Mouse (Mus musculus): ENCODE results near the gene Nudt19. TPM values are rescaled to one million over a fixed set of nuclear protein-coding genes. Genes with fewer than 3 reads are reported as not detected.
A peak's percentile ranks its signal among the peaks of the same experiment; 100 is the strongest.
"Not testable (repeated sequence)": the region's sequence is repeated elsewhere in the genome, so short reads cannot be mapped to it uniquely, and the experiment has no call there.

Nudt19 gene
- total RNA-seq, 1 experiment from 2014 or later, result 49.6 TPM

GRCm38 (mm10) chr7:35582719-35583118 lies 26.6 kb upstream of the Nudt19 start:
- ATAC-seq (replicated peaks in 1 of 2; ENCODE audit: insufficient read depth in 1 of 2, low FRiP score in 2 of 2, low TSS enrichment in 1 of 2, low read depth in 1 of 2, poor library complexity in 2 of 2, severe bottlenecking in 2 of 2), result no peak

GRCm38 (mm10) chr7:35579849-35580248 lies 23.7 kb upstream of the Nudt19 start:
- peak; percentile 69 to 77; a peak in 3 of 4 replicates for ATAC-seq (replicated peaks in 1 of 2; ENCODE audit: insufficient read depth in 1 of 2, low FRiP score in 2 of 2, low TSS enrichment in 1 of 2, low read depth in 1 of 2, poor library complexity in 2 of 2, severe bottlenecking in 2 of 2)

GRCm38 (mm10) chr7:35570883-35571282 lies 14.8 kb upstream of the Nudt19 start:
- ATAC-seq (replicated peaks in 1 of 2; ENCODE audit: insufficient read depth in 1 of 2, low FRiP score in 2 of 2, low TSS enrichment in 1 of 2, low read depth in 1 of 2, poor library complexity in 2 of 2, severe bottlenecking in 2 of 2), result not testable (repeated sequence)

- ATAC-seq (replicated peaks in 1 of 2; ENCODE audit: insufficient read depth in 1 of 2, low FRiP score in 2 of 2, low TSS enrichment in 1 of 2, low read depth in 1 of 2, poor library complexity in 2 of 2, severe bottlenecking in 2 of 2), result not testable (repeated sequence)
Measured at GRCm38 (mm10) chr7:35569724-35570123, 13.6 kb upstream of the Nudt19 start.

GRCm38 (mm10) chr7:35565965-35566364 lies 9.9 kb upstream of the Nudt19 start:
- ATAC-seq (replicated peaks in 1 of 2; ENCODE audit: insufficient read depth in 1 of 2, low FRiP score in 2 of 2, low TSS enrichment in 1 of 2, low read depth in 1 of 2, poor library complexity in 2 of 2, severe bottlenecking in 2 of 2), result not testable (repeated sequence)

GRCm38 (mm10) chr7:35564872-35565271 lies 8.8 kb upstream of the Nudt19 start:
- ATAC-seq (replicated peaks in 1 of 2; ENCODE audit: insufficient read depth in 1 of 2, low FRiP score in 2 of 2, low TSS enrichment in 1 of 2, low read depth in 1 of 2, poor library complexity in 2 of 2, severe bottlenecking in 2 of 2), result not testable (repeated sequence)

- ATAC-seq (replicated peaks in 1 of 2; ENCODE audit: insufficient read depth in 1 of 2, low FRiP score in 2 of 2, low TSS enrichment in 1 of 2, low read depth in 1 of 2, poor library complexity in 2 of 2, severe bottlenecking in 2 of 2), result no peak
Measured at GRCm38 (mm10) chr7:35564067-35564865, 8.2 kb upstream of the Nudt19 start.

GRCm38 (mm10) chr7:35563071-35563470 lies 7.0 kb upstream of the Nudt19 start:
- no peak for ATAC-seq (replicated peaks in 1 of 2; ENCODE audit: insufficient read depth in 1 of 2, low FRiP score in 2 of 2, low TSS enrichment in 1 of 2, low read depth in 1 of 2, poor library complexity in 2 of 2, severe bottlenecking in 2 of 2)

- ATAC-seq (replicated peaks in 1 of 2; ENCODE audit: insufficient read depth in 1 of 2, low FRiP score in 2 of 2, low TSS enrichment in 1 of 2, low read depth in 1 of 2, poor library complexity in 2 of 2, severe bottlenecking in 2 of 2), result no peak
Measured at GRCm38 (mm10) chr7:35559838-35560237, 3.7 kb upstream of the Nudt19 start.

- no peak for ATAC-seq (replicated peaks in 1 of 2; ENCODE audit: insufficient read depth in 1 of 2, low FRiP score in 2 of 2, low TSS enrichment in 1 of 2, low read depth in 1 of 2, poor library complexity in 2 of 2, severe bottlenecking in 2 of 2)
Measured at GRCm38 (mm10) chr7:35558681-35559080, 2.6 kb upstream of the Nudt19 start.

GRCm38 (mm10) chr7:35557577-35557976 lies 1.5 kb upstream of the Nudt19 start:
- peak; percentile 31 to 44; a peak in 3 of 4 replicates for ATAC-seq (replicated peaks in 1 of 2; ENCODE audit: insufficient read depth in 1 of 2, low FRiP score in 2 of 2, low TSS enrichment in 1 of 2, low read depth in 1 of 2, poor library complexity in 2 of 2, severe bottlenecking in 2 of 2)

- no peak for ATAC-seq (replicated peaks in 1 of 2; ENCODE audit: insufficient read depth in 1 of 2, low FRiP score in 2 of 2, low TSS enrichment in 1 of 2, low read depth in 1 of 2, poor library complexity in 2 of 2, severe bottlenecking in 2 of 2)
Measured at GRCm38 (mm10) chr7:35556905-35557304, 801 bp upstream of the Nudt19 start.

- peak; percentile 52 to 69 for ATAC-seq (replicated peaks in 1 of 2; ENCODE audit: insufficient read depth in 1 of 2, low FRiP score in 2 of 2, low TSS enrichment in 1 of 2, low read depth in 1 of 2, poor library complexity in 2 of 2, severe bottlenecking in 2 of 2)
Measured at GRCm38 (mm10) chr7:35555224-35556204, 590 bp downstream of the Nudt19 start.

GRCm38 (mm10) chr7:35554605-35555175 lies 1.4 kb downstream of the Nudt19 start:
- ATAC-seq (replicated peaks in 1 of 2; ENCODE audit: insufficient read depth in 1 of 2, low FRiP score in 2 of 2, low TSS enrichment in 1 of 2, low read depth in 1 of 2, poor library complexity in 2 of 2, severe bottlenecking in 2 of 2), result peak; percentile 5 to 13; a peak in 1 of 4 replicates

GRCm38 (mm10) chr7:35553751-35554604 lies 2.1 kb downstream of the Nudt19 start:
- ATAC-seq (replicated peaks in 1 of 2; ENCODE audit: insufficient read depth in 1 of 2, low FRiP score in 2 of 2, low TSS enrichment in 1 of 2, low read depth in 1 of 2, poor library complexity in 2 of 2, severe bottlenecking in 2 of 2), result no peak

GRCm38 (mm10) chr7:35545881-35546280 lies 10.2 kb downstream of the Nudt19 start:
- peak; percentile 77 to 89 for ATAC-seq (replicated peaks in 1 of 2; ENCODE audit: insufficient read depth in 1 of 2, low FRiP score in 2 of 2, low TSS enrichment in 1 of 2, low read depth in 1 of 2, poor library complexity in 2 of 2, severe bottlenecking in 2 of 2)

- ATAC-seq (replicated peaks in 1 of 2; ENCODE audit: insufficient read depth in 1 of 2, low FRiP score in 2 of 2, low TSS enrichment in 1 of 2, low read depth in 1 of 2, poor library complexity in 2 of 2, severe bottlenecking in 2 of 2), result no peak
Measured at GRCm38 (mm10) chr7:35537562-35537961, 18.5 kb downstream of the Nudt19 start, which contains the start of gene Tdrd12. Gene Tdrd12 (minus strand): TSS chr7:35537745.
